Mouse (Mus musculus): Measurements from ENCODE around the gene Cabs1. TPM values are rescaled to one million over a fixed set of nuclear protein-coding genes. Genes with fewer than 3 reads are reported as not detected.

Cabs1 gene
- polyA plus RNA-seq (2014; fragmentation: Nextera tagmentation; extraction: Ambion mirVana): not detected in 2 replicates

GRCm38 (mm10) chr5:87979139-87979538, at the start of gene Cabs1:
Gene Cabs1 (plus strand): TSS chr5:87979439.
- 89% methylated on average over 3 of the region's 3 CpGs for WGBS
- ATAC-seq (ENCODE audit: low FRiP score, low TSS enrichment) (no peak), DNase-seq (no peak)
- Histone ChIP-seq H3K4me3 (replicated peaks; ENCODE audit: low read depth, low read length) (no peak within 1 kb of the TSS), H3K27me3 (ENCODE audit: control insufficient read depth, insufficient read depth, low read length) (no peaks in the 10 kb centered on the region), H3K36me3 (ENCODE audit: control insufficient read depth, insufficient read depth, low read length) (no peaks in the 10 kb centered on the region), H3K4me2 (ENCODE audit: low read length) (no peak within 1 kb of the TSS), H3K9me3 (ENCODE audit: control insufficient read depth, low read length) (no peaks in the 10 kb centered on the region), H3K4me1 (ENCODE audit: control insufficient read depth, insufficient read depth, low read length) (no peaks in the 10 kb centered on the region), H3K9ac (replicated peaks; ENCODE audit: low read length) (no peak within 1 kb of the TSS), H3K27ac (replicated peaks; ENCODE audit: low read depth, low read length) (no peak within 1 kb of the TSS)

GRCm38 (mm10) chr5:87931603-87932002, 47.6 kb upstream of the Cabs1 start:
- Histone ChIP-seq H3K27ac (replicated peaks; ENCODE audit: low read depth, low read length) (no peak overlapping the region), H3K9ac (replicated peaks; ENCODE audit: low read length) (no peak overlapping the region), H3K36me3 (ENCODE audit: control insufficient read depth, insufficient read depth, low read length) (no peaks in the 10 kb centered on the region), H3K9me3 (ENCODE audit: control insufficient read depth, low read length) (no peaks in the 10 kb centered on the region), H3K4me3 (replicated peaks; ENCODE audit: low read depth, low read length) (no peak overlapping the region), H3K4me1 (ENCODE audit: control insufficient read depth, insufficient read depth, low read length) (no peaks in the 10 kb centered on the region), H3K27me3 (ENCODE audit: control insufficient read depth, insufficient read depth, low read length) (no peaks in the 10 kb centered on the region), H3K4me2 (ENCODE audit: low read length) (no peak overlapping the region)
- ATAC-seq (ENCODE audit: low FRiP score, low TSS enrichment) (no peak), DNase-seq (no peak)
- 55% methylated on average over 1 of the region's 1 CpGs for WGBS

- ATAC-seq (ENCODE audit: low FRiP score, low TSS enrichment): no peak
- 46% methylated on average over 3 of the region's 3 CpGs for WGBS
- Histone ChIP-seq H3K9me3 (ENCODE audit: control insufficient read depth, low read length) (no peaks in the 10 kb centered on the region), H3K4me3 (replicated peaks; ENCODE audit: low read depth, low read length) (no peak overlapping the region), H3K27me3 (ENCODE audit: control insufficient read depth, insufficient read depth, low read length) (no peaks in the 10 kb centered on the region), H3K27ac (replicated peaks; ENCODE audit: low read depth, low read length) (no peak overlapping the region), H3K4me2 (ENCODE audit: low read length) (no peak overlapping the region), H3K4me1 (ENCODE audit: control insufficient read depth, insufficient read depth, low read length) (no peaks in the 10 kb centered on the region), H3K9ac (replicated peaks; ENCODE audit: low read length) (no peak overlapping the region), H3K36me3 (ENCODE audit: control insufficient read depth, insufficient read depth, low read length) (no peaks in the 10 kb centered on the region)
- peak; percentile 62 for DNase-seq
Measured at GRCm38 (mm10) chr5:87940752-87941151, 38.5 kb upstream of the Cabs1 start.

- no peaks in the 10 kb centered on the region for H3K27me3 ChIP-seq (ENCODE audit: control insufficient read depth, insufficient read depth, low read length)
- H3K9me3 ChIP-seq (ENCODE audit: control insufficient read depth, low read length): no peaks in the 10 kb centered on the region
- DNase-seq: no peak
- H3K36me3 ChIP-seq (ENCODE audit: control insufficient read depth, insufficient read depth, low read length): no peaks in the 10 kb centered on the region
- no peaks in the 10 kb centered on the region for H3K4me1 ChIP-seq (ENCODE audit: control insufficient read depth, insufficient read depth, low read length)
- no peak overlapping the region for H3K4me2 ChIP-seq (ENCODE audit: low read length)
- no peak overlapping the region for H3K27ac ChIP-seq (replicated peaks; ENCODE audit: low read depth, low read length)
- H3K9ac ChIP-seq (replicated peaks; ENCODE audit: low read length): no peak overlapping the region
- ATAC-seq (ENCODE audit: low FRiP score, low TSS enrichment): no peak
- H3K4me3 ChIP-seq (replicated peaks; ENCODE audit: low read depth, low read length): no peak overlapping the region
Measured at GRCm38 (mm10) chr5:87942515-87942914, 36.7 kb upstream of the Cabs1 start.

- Histone ChIP-seq H3K4me2 (ENCODE audit: low read length) (no peak overlapping the region), H3K9me3 (ENCODE audit: control insufficient read depth, low read length) (no peaks in the 10 kb centered on the region), H3K4me1 (ENCODE audit: control insufficient read depth, insufficient read depth, low read length) (no peaks in the 10 kb centered on the region), H3K4me3 (replicated peaks; ENCODE audit: low read depth, low read length) (no peak overlapping the region), H3K9ac (replicated peaks; ENCODE audit: low read length) (no peak overlapping the region), H3K36me3 (ENCODE audit: control insufficient read depth, insufficient read depth, low read length) (no peaks in the 10 kb centered on the region), H3K27ac (replicated peaks; ENCODE audit: low read depth, low read length) (no peak overlapping the region), H3K27me3 (ENCODE audit: control insufficient read depth, insufficient read depth, low read length) (no peaks in the 10 kb centered on the region)
- ATAC-seq (ENCODE audit: low FRiP score, low TSS enrichment): no peak
- DNase-seq: no peak
Measured at GRCm38 (mm10) chr5:87951836-87952235, 27.4 kb upstream of the Cabs1 start.

GRCm38 (mm10) chr5:87969201-87969600, 10.0 kb upstream of the Cabs1 start, which contains the start of the genes 2310003L06Rik and Gm28434:
Gene 2310003L06Rik (plus strand): TSS chr5:87969459.
Gene Gm28434 (plus strand): TSS chr5:87969517.
- Histone ChIP-seq H3K9ac (replicated peaks; ENCODE audit: low read length) (no peak within 1 kb of the TSS), H3K27ac (replicated peaks; ENCODE audit: low read depth, low read length) (no peak within 1 kb of the TSS), H3K27me3 (ENCODE audit: control insufficient read depth, insufficient read depth, low read length) (no peaks in the 10 kb centered on the region), H3K4me1 (ENCODE audit: control insufficient read depth, insufficient read depth, low read length) (no peaks in the 10 kb centered on the region), H3K9me3 (ENCODE audit: control insufficient read depth, low read length) (0 out of 2 replicates have a peak, but pooled peaks cover 2% of the 10 kb centered on the region), H3K4me3 (replicated peaks; ENCODE audit: low read depth, low read length) (no peak within 1 kb of the TSS), H3K4me2 (ENCODE audit: low read length) (no peak within 1 kb of the TSS), H3K36me3 (ENCODE audit: control insufficient read depth, insufficient read depth, low read length) (no peaks in the 10 kb centered on the region)
- no peak for DNase-seq
- ATAC-seq (ENCODE audit: low FRiP score, low TSS enrichment): no peak
- WGBS: 47% methylated on average over 2 of the region's 2 CpGs

- peak; percentile 51 for ATAC-seq (ENCODE audit: low FRiP score, low TSS enrichment)
- 66% methylated on average over 3 of the region's 3 CpGs for WGBS
Measured at GRCm38 (mm10) chr5:87982468-87983214, 3.4 kb downstream of the Cabs1 start.

GRCm38 (mm10) chr5:88002249-88002648, 23.0 kb downstream of the Cabs1 start, which contains the start of gene Smr3a:
Gene Smr3a (plus strand): TSS chr5:88002549.
- ATAC-seq (ENCODE audit: low FRiP score, low TSS enrichment): no peak
- Histone ChIP-seq H3K36me3 (ENCODE audit: control insufficient read depth, insufficient read depth, low read length) (no peaks in the 10 kb centered on the region), H3K9ac (replicated peaks; ENCODE audit: low read length) (no peak within 1 kb of the TSS), H3K27me3 (ENCODE audit: control insufficient read depth, insufficient read depth, low read length) (no peaks in the 10 kb centered on the region), H3K27ac (replicated peaks; ENCODE audit: low read depth, low read length) (no peak within 1 kb of the TSS), H3K4me1 (ENCODE audit: control insufficient read depth, insufficient read depth, low read length) (no peaks in the 10 kb centered on the region), H3K9me3 (ENCODE audit: control insufficient read depth, low read length) (no peaks in the 10 kb centered on the region), H3K4me3 (replicated peaks; ENCODE audit: low read depth, low read length) (no peak within 1 kb of the TSS), H3K4me2 (ENCODE audit: low read length) (no peak within 1 kb of the TSS)
- WGBS: 90% methylated on average over 3 of the region's 3 CpGs
- DNase-seq: no peak

More at GRCm38 (mm10) chr5:87982468-87983214, 3.4 kb downstream of the Cabs1 start:
- H3K27me3 ChIP-seq (ENCODE audit: control insufficient read depth, insufficient read depth, low read length): no peaks in the 10 kb centered on the region
- no peak overlapping the region for H3K9ac ChIP-seq (replicated peaks; ENCODE audit: low read length)
- no peaks in the 10 kb centered on the region for H3K9me3 ChIP-seq (ENCODE audit: control insufficient read depth, low read length)
- H3K27ac ChIP-seq (replicated peaks; ENCODE audit: low read depth, low read length): no peak overlapping the region
- H3K4me3 ChIP-seq (replicated peaks; ENCODE audit: low read depth, low read length): no peak overlapping the region
- no peaks in the 10 kb centered on the region for H3K4me1 ChIP-seq (ENCODE audit: control insufficient read depth, insufficient read depth, low read length)
- H3K36me3 ChIP-seq (ENCODE audit: control insufficient read depth, insufficient read depth, low read length): no peaks in the 10 kb centered on the region
- no peak for DNase-seq
- no peak overlapping the region for H3K4me2 ChIP-seq (ENCODE audit: low read length)

GRCm38 (mm10) chr5:88005241-88005640, 26.0 kb downstream of the Cabs1 start:
- Histone ChIP-seq H3K9ac (replicated peaks; ENCODE audit: low read length) (no peak overlapping the region), H3K27ac (replicated peaks; ENCODE audit: low read depth, low read length) (no peak overlapping the region), H3K9me3 (ENCODE audit: control insufficient read depth, low read length) (no peaks in the 10 kb centered on the region), H3K36me3 (ENCODE audit: control insufficient read depth, insufficient read depth, low read length) (no peaks in the 10 kb centered on the region), H3K4me2 (ENCODE audit: low read length) (no peak overlapping the region), H3K4me1 (ENCODE audit: control insufficient read depth, insufficient read depth, low read length) (no peaks in the 10 kb centered on the region), H3K4me3 (replicated peaks; ENCODE audit: low read depth, low read length) (no peak overlapping the region), H3K27me3 (ENCODE audit: control insufficient read depth, insufficient read depth, low read length) (no peaks in the 10 kb centered on the region)
- ATAC-seq (ENCODE audit: low FRiP score, low TSS enrichment) (no peak), DNase-seq (no peak)
